In genomic region chr13:23550761-23551145, GRCm38 (mm10) we compare ENCODE assay signal across 7 mouse cellular contexts. TPM values are rescaled to one million over a fixed set of nuclear protein-coding genes. Genes with fewer than 3 reads are reported as not detected.
A peak's percentile ranks its signal among the peaks of the same experiment; 100 is the strongest.
DNase-seq lines count a peak whose midpoint lies in the region; ATAC-seq lines count a peak whose summit lies in the region.

No protein-coding gene starts in this region.

- intact Hi-C loops in gastrocnemius, postnatal 14 days (cut with DNase I; ENCODE audit: low total_unique reads) = no loop called here

- H3K9me3 ChIP-seq in embryonic facial prominence, embryonic 14.5 days (ENCODE audit: control insufficient read depth, low read length) = no peaks in the 10 kb centered on the region
- no peaks in the 10 kb centered on the region for H3K9me3 ChIP-seq in limb, embryonic 13.5 days

- ATAC-seq in embryonic facial prominence, embryonic 14.5 days (ENCODE audit: low read depth) = no peak
- ATAC-seq in limb, embryonic 13.5 days (ENCODE audit: low FRiP score, low read depth) = no peak

- H3K4me3 ChIP-seq in embryonic facial prominence, embryonic 14.5 days (ENCODE audit: low read depth, low read length) = peak overlapping the region; percentile 47
- H3K4me3 ChIP-seq in limb, embryonic 13.5 days = peak overlapping the region; percentile 49

- H3K4me2 ChIP-seq in embryonic facial prominence, embryonic 14.5 days (ENCODE audit: low read depth, low read length) = peak overlapping the region; percentile 64
- H3K4me2 ChIP-seq in limb, embryonic 13.5 days (replicated peaks) = peak overlapping the region; percentile 68

- 8% methylated on average over 3 of the region's 3 CpGs for WGBS in embryonic facial prominence, embryonic 14.5 days
- WGBS in limb, embryonic 13.5 days = 2% methylated on average over 3 of the region's 3 CpGs

- no peaks in the 10 kb centered on the region for H3K36me3 ChIP-seq in embryonic facial prominence, embryonic 14.5 days (ENCODE audit: control insufficient read depth, insufficient read depth, low read length)
- no peaks in the 10 kb centered on the region for H3K36me3 ChIP-seq in limb, embryonic 13.5 days

- DNase-seq in spleen, postnatal 4 days (ENCODE audit: low spot score in 2 of 2) = peak; percentile 34 to 63
- DNase-seq in spleen, postnatal 36 days (ENCODE audit: low spot score in 2 of 2) = no peak
- no peak for DNase-seq in embryonic facial prominence, embryonic 14.5 days (ENCODE audit: low spot score)
- no peak for DNase-seq in testis, postnatal 14 days (ENCODE audit: low spot score)
- DNase-seq in cerebellum, postnatal 10 days = no peak
- DNase-seq in gastrocnemius, postnatal 14 days = no peak

- no peaks in the 10 kb centered on the region for H3K27me3 ChIP-seq in embryonic facial prominence, embryonic 14.5 days (replicated peaks; ENCODE audit: control insufficient read depth, insufficient read depth, low read length)
- H3K27me3 ChIP-seq in limb, embryonic 13.5 days = no peaks in the 10 kb centered on the region

- peaks cover 12% of the 10 kb centered on the region; the same call in 1 of the 2 replicates for H3K4me1 ChIP-seq in embryonic facial prominence, embryonic 14.5 days (ENCODE audit: control insufficient read depth, insufficient read depth, low read length)
- H3K4me1 ChIP-seq in limb, embryonic 13.5 days = peaks cover 17% of the 10 kb centered on the region

- peak overlapping the region; percentile 70 for H3K9ac ChIP-seq in embryonic facial prominence, embryonic 14.5 days (ENCODE audit: low read depth, low read length)
- peak overlapping the region; percentile 71 for H3K9ac ChIP-seq in limb, embryonic 13.5 days

- H3K27ac ChIP-seq in embryonic facial prominence, embryonic 14.5 days (replicated peaks; ENCODE audit: low read depth, low read length) = peak overlapping the region; percentile 93
- peak overlapping the region; percentile 94 for H3K27ac ChIP-seq in limb, embryonic 13.5 days

RNA-seq across cellular contexts. Expression of gene Hist1h4f, which starts 0.7 kb away (rescaled TPM):
- polyA plus RNA-seq in embryonic facial prominence, embryonic 14.5 days (2014; fragmentation: Nextera tagmentation; extraction: Ambion mirVana) = 0.84 and 0.88 TPM in 2 replicates
- 1.0 and 1.9 TPM in 2 replicates for polyA plus RNA-seq in limb, embryonic 13.5 days (2015; fragmentation: Nextera tagmentation; extraction: Ambion mirVana)
- 100 to 1,000 TPM; 118 to 120 TPM for total RNA-seq in gastrocnemius, postnatal 14 days (2021)

RNA-seq across cellular contexts. Expression of gene Hist1h1d, which starts 2.3 kb away (rescaled TPM):
- 0.60 TPM in 2 replicates for polyA plus RNA-seq in embryonic facial prominence, embryonic 14.5 days (2014; fragmentation: Nextera tagmentation; extraction: Ambion mirVana)
- 0.46 and 0.51 TPM in 2 replicates for polyA plus RNA-seq in limb, embryonic 13.5 days (2015; fragmentation: Nextera tagmentation; extraction: Ambion mirVana)
- 1 to 10 TPM; 8.2 to 9.3 TPM for total RNA-seq in gastrocnemius, postnatal 14 days (2021)

RNA-seq across cellular contexts. Expression of gene Hist1h3f, which starts 6.9 kb away (rescaled TPM):
- 0.71 and 1.0 TPM in 2 replicates for polyA plus RNA-seq in embryonic facial prominence, embryonic 14.5 days (2014; fragmentation: Nextera tagmentation; extraction: Ambion mirVana)
- 1.5 and 1.7 TPM in 2 replicates for polyA plus RNA-seq in limb, embryonic 13.5 days (2015; fragmentation: Nextera tagmentation; extraction: Ambion mirVana)
- total RNA-seq in gastrocnemius, postnatal 14 days (2021) = 10 to 100 TPM; 24.2 to 25.2 TPM

RNA-seq across cellular contexts. Expression of gene Hist1h2bh, which starts 7.6 kb away (rescaled TPM):
- 0.76 and 0.77 TPM in 2 replicates for polyA plus RNA-seq in embryonic facial prominence, embryonic 14.5 days (2014; fragmentation: Nextera tagmentation; extraction: Ambion mirVana)
- polyA plus RNA-seq in limb, embryonic 13.5 days (2015; fragmentation: Nextera tagmentation; extraction: Ambion mirVana) = 0.74 and 1.0 TPM in 2 replicates
- total RNA-seq in gastrocnemius, postnatal 14 days (2021) = 1 to 10 TPM; 5.5 to 5.7 TPM

RNA-seq across cellular contexts. Expression of gene Hist1h3e, which starts 11.4 kb away (rescaled TPM):
- polyA plus RNA-seq in embryonic facial prominence, embryonic 14.5 days (2014; fragmentation: Nextera tagmentation; extraction: Ambion mirVana) = 4.4 and 6.1 TPM in 2 replicates
- 8.2 and 8.9 TPM in 2 replicates for polyA plus RNA-seq in limb, embryonic 13.5 days (2015; fragmentation: Nextera tagmentation; extraction: Ambion mirVana)
- 10 to 100 TPM; 54.8 to 55.8 TPM for total RNA-seq in gastrocnemius, postnatal 14 days (2021)

Comparison
In these comparisons a context has a peak if more than half of its experiments do, and no peak if none do; other contexts are left out.
1. DNase-seq: peak in spleen, postnatal 4 days (2 of 2); none in spleen, postnatal 36 days (0 of 2), embryonic facial prominence, embryonic 14.5 days (single experiment), testis, postnatal 14 days (single experiment), cerebellum, postnatal 10 days (0 of 2) and gastrocnemius, postnatal 14 days (single experiment).